Mouse (Mus musculus) liver, adult (tissue): ENCODE data around the gene S100a8.

ENCODE experiments used
- GATA4 ChIP-seq: IDR thresholded peaks from 2 replicates; pipeline ENCODE4 v1.6.1; 2014; ENCODE audit warnings: mild to moderate bottlenecking, low read length; ENCODE audit not compliant: insufficient replicate concordance

S100a8 gene

GRCm38 (mm10) chr3:90668846-90669245 lies at the start of gene S100a8:
Gene S100a8, plus strand, starts transcription at chr3:90668978.
- TF ChIP-seq GATA4, result no peak

DNA sequence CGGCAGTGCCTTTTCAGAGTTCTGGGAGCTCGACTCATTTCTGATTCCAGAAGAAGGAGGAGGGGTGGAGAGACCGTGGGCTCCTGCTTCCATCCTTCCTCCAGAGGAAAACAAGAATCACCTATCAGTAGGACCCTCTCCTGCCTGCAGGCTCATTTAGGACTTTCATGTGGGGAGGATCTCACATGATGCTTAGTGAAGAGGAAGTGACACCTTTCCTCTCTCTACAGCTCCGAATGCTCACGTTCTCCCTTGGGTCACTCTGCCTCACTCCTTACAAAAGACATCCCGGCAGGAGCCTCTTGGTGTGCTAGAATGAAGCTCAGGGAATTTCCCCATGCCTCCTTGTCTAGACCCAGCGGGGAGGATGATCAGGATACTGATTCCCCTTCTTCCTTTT lies 47.2 kb upstream of the S100a8 start:
- no peak for TF ChIP-seq GATA4

GRCm38 (mm10) chr3:90623435-90624071 lies 45.2 kb upstream of the S100a8 start:
- TF ChIP-seq GATA4, result no peak

DNA sequence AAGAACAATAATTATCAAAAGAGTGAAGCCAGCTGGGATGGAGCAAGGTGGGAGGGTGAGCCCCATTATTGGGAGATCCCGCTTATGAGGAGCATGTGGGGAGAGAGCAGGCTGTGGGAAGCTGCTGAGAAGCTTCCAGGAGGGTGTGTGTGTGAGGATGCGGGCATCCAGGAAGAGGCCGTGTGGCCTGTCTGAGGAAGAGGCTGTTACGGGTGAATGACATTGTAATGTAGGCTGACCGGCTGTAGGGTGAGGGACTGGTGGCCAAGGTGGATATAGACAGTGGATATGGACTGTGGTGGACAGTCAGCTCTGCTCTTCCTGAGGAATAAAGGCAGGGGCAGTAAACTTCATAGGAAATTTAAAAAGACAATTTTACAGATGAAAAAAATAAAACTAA lies 43.3 kb upstream of the S100a8 start:
- no peak for TF ChIP-seq GATA4

DNA sequence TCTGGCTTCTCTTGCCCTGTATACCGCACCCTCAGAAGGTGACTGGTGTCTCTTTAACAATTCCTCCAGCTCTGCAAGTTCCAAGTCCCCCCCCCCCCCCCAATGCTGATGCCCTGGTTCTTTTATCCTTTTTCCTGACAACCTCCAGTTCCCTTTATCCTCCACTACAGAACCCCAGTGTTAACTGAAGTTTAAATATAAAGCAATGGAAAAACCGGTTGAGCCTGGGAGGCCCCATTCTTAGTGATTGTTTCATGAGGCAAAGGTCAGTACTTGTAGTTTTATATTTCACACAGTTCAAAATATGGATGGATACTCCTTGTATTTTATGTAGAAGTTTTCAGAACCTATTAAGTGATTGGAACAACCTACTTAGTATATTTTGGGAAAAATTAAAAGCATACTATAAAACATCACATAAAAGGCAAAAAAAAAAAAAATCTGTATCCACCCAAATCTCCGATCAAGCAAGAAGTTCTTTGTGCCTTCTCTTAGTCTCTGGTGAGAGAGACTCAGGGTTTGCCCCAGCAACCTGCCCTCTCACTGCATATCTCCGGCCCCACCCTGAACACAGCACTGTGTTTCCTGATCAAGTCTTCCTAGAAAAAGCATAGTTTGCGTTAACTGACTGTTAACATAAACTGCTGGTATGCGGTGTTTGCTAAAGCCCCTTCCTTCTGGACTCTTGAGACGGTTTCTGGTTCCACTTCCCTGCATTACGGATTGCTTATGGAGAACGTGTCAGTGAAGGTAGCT lies 42.3 kb upstream of the S100a8 start:
- TF ChIP-seq GATA4, result no peak

- no peak for TF ChIP-seq GATA4
Observed at GRCm38 (mm10) chr3:90627366-90627765, 41.4 kb upstream of the S100a8 start.

DNA sequence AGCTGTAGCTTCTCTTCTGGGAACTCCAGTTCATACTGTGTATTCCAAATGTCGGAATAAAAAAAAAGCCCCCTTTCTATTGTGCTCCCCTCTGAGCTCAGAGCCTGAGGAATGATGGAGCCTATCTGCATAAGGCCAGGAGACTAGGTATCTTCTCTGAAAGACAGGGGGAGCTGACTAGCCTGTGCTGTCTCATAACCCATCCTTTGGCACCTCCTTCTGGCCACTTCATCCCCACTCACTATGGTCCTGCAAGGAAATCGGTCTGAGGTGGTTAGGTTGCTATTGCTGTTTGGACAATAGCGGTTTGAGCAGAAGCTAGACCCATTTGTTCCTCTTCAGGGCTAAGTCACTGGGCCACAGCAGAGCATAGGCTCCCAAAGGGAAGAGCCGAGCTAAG lies 41.0 kb upstream of the S100a8 start:
- TF ChIP-seq GATA4, result no peak

GRCm38 (mm10) chr3:90629298-90629697 lies 39.5 kb upstream of the S100a8 start:
- TF ChIP-seq GATA4, result no peak

DNA sequence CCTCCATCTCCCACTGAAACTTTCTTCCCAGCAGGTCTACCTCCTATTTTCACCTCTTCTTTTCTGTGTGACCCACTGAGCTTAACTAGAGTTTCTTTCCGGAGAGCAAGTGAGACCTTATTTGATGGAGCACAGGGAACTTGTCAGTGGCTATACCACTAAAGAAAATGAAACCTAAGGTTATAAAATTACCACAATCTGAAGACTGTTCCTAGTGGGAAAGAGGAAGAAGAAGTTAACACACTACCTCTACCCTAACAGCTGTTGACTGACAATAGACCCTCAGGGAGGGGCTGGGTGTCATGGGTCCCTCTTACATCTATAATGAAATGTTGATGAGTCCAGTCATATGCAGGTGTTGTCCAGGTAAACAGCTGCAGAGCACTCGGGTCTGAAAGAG lies 36.8 kb upstream of the S100a8 start:
- TF ChIP-seq GATA4, result no peak

- TF ChIP-seq GATA4, result no peak
Observed at GRCm38 (mm10) chr3:90638511-90639275, 30.1 kb upstream of the S100a8 start.

- TF ChIP-seq GATA4, result no peak
Observed at GRCm38 (mm10) chr3:90639511-90640154, 29.1 kb upstream of the S100a8 start.

DNA sequence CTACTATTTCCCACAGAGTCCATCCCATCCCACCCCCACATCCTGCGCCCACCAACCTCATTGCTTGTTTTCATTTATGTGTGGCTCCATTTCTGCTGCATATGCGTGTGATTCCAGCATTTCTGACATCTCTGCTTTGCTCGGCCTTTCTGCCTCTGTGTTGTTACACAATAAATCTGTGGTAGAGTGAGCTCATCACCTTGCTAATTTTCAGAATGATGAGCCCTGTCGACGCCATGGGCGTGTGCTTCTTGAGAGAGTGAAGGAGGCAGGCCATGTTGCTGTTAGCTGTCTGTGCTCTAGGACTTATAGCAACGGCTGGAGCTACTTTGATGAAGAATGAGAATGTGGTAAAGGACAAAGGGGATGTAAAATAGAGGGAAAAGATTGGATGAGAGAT lies 27.8 kb upstream of the S100a8 start:
- TF ChIP-seq GATA4, result no peak

GRCm38 (mm10) chr3:90644220-90644619 lies 24.6 kb upstream of the S100a8 start:
- no peak for TF ChIP-seq GATA4

GRCm38 (mm10) chr3:90647291-90647690 lies 21.5 kb upstream of the S100a8 start:
- no peak for TF ChIP-seq GATA4

DNA sequence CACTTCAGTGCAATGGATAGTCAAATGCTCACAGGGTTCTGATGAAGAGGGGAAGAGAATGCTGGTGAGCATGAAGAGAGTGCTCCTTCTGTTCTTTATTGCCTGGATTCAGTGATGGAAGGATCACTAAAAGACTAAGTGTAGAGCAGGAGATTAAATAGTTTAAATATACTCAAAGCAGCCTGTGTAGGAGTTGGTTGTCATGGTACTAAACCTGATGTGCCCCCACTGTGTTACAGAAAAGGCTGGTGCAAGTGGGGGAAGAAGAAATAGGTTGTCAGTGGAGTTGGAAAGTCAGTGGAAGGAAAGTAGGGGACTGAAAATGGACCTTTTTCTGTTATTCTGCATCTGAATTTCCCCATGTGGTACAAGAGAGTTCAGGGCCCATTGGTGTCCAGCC lies 19.8 kb upstream of the S100a8 start:
- TF ChIP-seq GATA4, result no peak

DNA sequence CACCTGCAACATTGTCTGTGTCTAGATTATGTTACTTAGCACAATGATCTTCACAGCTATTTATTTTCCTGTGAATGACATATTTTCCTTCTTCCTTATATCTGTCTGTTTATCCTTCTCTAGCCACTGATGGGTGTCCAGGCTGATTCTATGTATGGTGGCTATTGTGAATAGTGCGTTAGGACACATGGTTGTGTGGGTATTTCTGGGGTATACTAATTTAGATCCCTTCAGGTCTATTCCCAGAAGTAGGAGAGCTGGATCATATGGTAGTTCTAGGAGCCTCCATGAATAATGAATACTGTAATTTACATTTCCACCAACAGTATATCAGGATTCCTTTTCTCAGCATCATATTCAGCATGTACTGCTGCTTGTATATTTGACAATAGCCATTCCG lies 18.9 kb upstream of the S100a8 start:
- no peak for TF ChIP-seq GATA4

DNA sequence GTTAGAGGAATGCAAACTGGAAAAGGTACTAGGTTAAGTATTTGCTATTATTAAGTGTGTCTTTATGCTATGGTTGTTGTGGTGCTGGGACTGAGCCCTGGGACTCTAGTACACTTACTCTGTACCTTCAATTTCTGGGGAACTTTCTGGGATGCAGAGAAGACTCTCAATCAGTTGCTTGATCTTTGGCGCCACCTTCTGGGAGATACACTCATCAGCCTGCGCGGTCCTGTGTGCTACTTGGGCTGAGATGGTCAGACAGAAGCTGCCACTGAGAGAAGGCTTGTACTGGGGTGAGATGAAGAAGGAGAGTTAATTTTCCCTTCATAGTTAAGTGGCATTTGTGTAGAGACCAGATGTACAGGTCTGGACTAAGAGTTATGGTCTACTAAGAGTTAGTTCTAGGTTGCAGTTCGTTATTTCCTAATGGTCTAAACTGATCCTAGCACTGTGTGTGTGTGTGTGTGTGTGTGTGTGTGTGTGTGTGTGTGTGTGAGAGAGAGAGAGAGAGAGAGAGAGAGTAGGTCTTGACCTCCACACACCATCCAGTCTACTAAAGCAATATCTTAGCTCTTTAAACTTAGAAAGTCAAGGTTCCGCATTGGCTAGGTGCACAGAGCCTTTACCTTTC lies 15.8 kb upstream of the S100a8 start:
- no peak for TF ChIP-seq GATA4
